Mouse (Mus musculus) embryo, embryonic 11.5 days (tissue): Measurements from ENCODE around the gene Ptprg.

Experiments
- DNase-seq: peaks from one replicate; pipeline ENCODE4 v3.0.0-alpha.2; 2012; ENCODE audit warnings: low read depth, low spot score

The Ptprg gene

GRCm38 (mm10) chr14:11818054-11818453 is 264.7 kb downstream of the Ptprg start:
- no peak for DNase-seq

GRCm38 (mm10) chr14:11818721-11819120 is 265.4 kb downstream of the Ptprg start:
- no peak for DNase-seq

GRCm38 (mm10) chr14:11819326-11819725 is 266.0 kb downstream of the Ptprg start:
- no peak for DNase-seq

- peak; percentile 7 for DNase-seq
These were observed 269.7 kb downstream of the Ptprg start for GRCm38 (mm10) chr14:11822830-11823700.

- DNase-seq, result no peak
These were observed 270.4 kb downstream of the Ptprg start for GRCm38 (mm10) chr14:11823701-11824095.

- DNase-seq, result no peak
These were observed 271.6 kb downstream of the Ptprg start for GRCm38 (mm10) chr14:11824915-11825314.

- DNase-seq, result no peak
These were observed 272.2 kb downstream of the Ptprg start for GRCm38 (mm10) chr14:11825551-11825950.

GRCm38 (mm10) chr14:11828086-11828485 is 274.8 kb downstream of the Ptprg start:
- DNase-seq, result no peak

- no peak for DNase-seq
These were observed 280.3 kb downstream of the Ptprg start for GRCm38 (mm10) chr14:11833678-11834077.

- DNase-seq, result no peak
These were observed 282.5 kb downstream of the Ptprg start for GRCm38 (mm10) chr14:11835706-11836445.

- no peak for DNase-seq
These were observed 284.4 kb downstream of the Ptprg start for GRCm38 (mm10) chr14:11837714-11838113.

GRCm38 (mm10) chr14:11841621-11842020 is 288.3 kb downstream of the Ptprg start:
- DNase-seq, result no peak

GRCm38 (mm10) chr14:11852896-11853295 is 299.6 kb downstream of the Ptprg start:
- DNase-seq, result no peak

GRCm38 (mm10) chr14:11855499-11855898 is 302.2 kb downstream of the Ptprg start:
- DNase-seq, result no peak

- no peak for DNase-seq
These were observed 304.7 kb downstream of the Ptprg start for GRCm38 (mm10) chr14:11857928-11858481.

GRCm38 (mm10) chr14:11863286-11863685 is 310.0 kb downstream of the Ptprg start:
- no peak for DNase-seq

GRCm38 (mm10) chr14:11864840-11865239 is 311.5 kb downstream of the Ptprg start:
- no peak for DNase-seq

- DNase-seq, result no peak
These were observed 312.0 kb downstream of the Ptprg start for GRCm38 (mm10) chr14:11865332-11865731.

GRCm38 (mm10) chr14:11865872-11866271 is 312.5 kb downstream of the Ptprg start:
- no peak for DNase-seq

- DNase-seq, result no peak
These were observed 313.1 kb downstream of the Ptprg start for GRCm38 (mm10) chr14:11866416-11866815.

GRCm38 (mm10) chr14:11868636-11869035 is 315.3 kb downstream of the Ptprg start:
- DNase-seq, result no peak

- no peak for DNase-seq
These were observed 318.5 kb downstream of the Ptprg start for GRCm38 (mm10) chr14:11871752-11872344.
